Mouse (Mus musculus): ENCODE data around the gene Ctdsp1. TPM values are rescaled to one million over a fixed set of nuclear protein-coding genes. Genes with fewer than 3 reads are reported as not detected.
"Not testable (repeated sequence)": the region's sequence is repeated elsewhere in the genome, so short reads cannot be mapped to it uniquely, and the experiment has no call there.

Ctdsp1 gene
- total RNA-seq, 2 experiments from 2014 or later, result 22.8 to 30.7 TPM

DNA sequence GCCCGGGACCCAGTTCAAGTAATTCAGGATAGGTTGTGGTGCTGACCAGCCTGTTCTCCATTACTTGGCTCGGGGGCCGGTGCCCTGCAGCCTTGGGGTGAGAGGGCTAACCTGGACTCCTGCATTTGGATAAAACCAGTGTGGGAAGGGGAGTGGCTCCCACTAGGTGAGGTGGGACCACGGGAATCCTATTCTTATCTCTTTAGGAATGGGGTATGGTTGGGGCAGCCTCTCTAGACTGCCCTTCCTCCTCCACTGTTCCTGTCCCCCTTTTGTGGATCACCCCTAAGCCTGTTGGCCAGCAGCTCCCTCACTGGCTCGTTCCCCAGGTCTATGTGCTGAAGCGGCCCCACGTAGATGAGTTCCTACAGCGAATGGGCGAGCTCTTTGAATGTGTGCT, 3.0 kb downstream of the Ctdsp1 start:
- no peak for ATAC-seq (replicated peaks; ENCODE audit: low FRiP score, poor library complexity, severe bottlenecking)

DNA sequence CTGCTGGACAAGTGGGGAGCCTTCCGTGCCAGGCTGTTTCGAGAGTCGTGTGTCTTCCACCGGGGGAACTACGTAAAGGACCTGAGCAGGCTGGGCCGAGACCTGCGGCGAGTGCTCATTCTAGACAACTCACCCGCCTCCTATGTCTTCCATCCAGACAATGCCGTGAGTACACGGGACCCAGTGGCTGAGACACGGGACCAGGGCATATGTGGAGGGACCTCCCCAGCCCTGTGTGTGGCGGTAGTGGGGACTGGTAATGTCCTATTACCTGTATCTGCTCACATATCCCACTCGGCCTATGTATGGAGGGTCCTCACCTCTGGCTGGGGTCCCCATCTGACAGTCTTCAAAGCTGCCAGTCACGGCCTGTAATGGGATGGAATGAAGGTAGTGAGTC, 3.5 kb downstream of the Ctdsp1 start:
- ATAC-seq (replicated peaks; ENCODE audit: low FRiP score, poor library complexity, severe bottlenecking), result no peak

DNA sequence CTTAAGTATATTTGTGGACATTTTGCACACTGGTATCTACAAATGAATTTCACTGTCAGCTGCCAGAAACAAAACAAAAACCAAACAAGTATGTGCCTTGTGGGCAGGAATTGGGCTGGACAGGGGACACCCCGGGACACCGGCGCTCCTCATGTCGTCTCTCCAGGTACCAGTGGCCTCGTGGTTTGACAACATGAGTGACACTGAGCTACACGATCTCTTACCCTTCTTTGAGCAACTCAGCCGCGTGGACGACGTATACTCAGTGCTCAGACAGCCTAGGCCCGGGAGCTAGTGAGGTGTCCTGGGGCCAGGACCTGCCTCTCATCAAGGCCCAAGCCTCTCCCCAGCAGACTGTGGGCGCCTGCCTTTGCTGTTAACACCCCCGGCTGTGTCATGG, 4.0 kb downstream of the Ctdsp1 start:
- no peak for ATAC-seq (replicated peaks; ENCODE audit: low FRiP score, poor library complexity, severe bottlenecking)

DNA sequence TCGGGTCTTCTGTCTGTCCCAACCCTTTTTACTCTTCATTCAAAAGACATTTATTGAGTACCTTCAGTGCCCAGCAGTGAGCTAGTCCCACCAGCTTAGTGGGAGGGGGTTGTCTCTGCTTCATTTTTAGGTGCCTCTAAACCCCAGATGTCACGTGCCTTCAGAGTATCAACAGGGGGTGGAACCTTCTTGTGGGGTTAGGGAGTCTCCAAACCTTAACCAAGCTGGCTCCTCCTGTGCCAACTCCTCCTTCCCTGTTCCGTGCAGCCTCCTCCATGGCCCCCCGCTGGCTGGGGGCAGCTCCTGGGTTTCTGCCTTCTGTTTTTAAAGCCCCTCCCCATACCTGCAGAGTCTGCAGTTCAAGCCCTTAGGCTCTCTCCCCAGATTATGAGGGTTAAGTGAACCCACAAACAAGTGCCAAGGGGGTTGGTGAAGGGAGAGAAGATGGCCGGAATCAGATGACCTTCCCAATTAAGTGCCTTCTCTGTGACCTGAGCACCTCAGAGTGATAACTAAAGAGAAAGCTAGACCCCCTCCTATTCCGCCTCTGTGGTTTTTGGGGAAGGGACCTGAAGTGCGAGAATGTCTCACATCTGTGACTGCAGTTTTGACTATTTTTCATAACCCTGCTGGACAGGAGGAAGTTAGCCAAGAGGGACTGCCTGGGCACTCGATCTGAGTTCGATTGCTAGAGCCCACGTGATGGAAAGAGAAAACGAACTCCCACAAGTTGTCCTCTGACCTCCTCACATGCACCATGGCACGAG, 5.3 kb downstream of the Ctdsp1 start:
- ATAC-seq (replicated peaks; ENCODE audit: low FRiP score, poor library complexity, severe bottlenecking), result not testable (repeated sequence)

DNA sequence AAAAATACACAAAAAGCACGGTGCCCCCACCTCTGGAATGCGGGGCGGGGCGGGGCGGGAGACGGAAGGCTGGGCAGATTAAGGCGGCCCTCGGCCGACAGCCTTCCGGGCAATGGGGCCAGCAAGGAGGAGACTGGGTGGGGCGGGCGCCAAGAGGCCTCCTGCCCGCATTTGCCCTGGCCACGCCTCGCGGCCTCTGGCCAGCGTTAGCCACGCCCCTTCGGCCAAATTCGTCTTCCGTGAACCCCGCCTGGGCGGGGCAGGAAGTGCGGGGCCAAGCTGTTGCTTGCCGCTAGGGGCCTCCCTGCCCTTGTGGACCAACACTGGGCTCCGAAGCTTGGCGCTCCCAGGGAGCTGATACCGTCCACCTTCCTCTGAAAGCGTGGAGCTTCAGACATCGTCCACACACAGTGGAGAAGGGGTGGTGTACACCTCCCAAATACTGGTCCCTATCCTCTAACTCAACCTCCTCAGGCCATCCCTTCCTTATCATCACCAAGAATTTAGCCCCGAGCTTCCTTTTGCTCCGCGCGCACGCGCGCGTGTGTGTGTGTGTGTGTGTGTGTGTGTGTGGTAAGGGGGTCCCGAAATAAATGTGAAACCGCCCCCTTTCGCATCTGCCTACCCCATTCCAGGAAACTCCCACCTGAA, 6.1 kb downstream of the Ctdsp1 start:
- peak; percentile 90 for ATAC-seq (replicated peaks; ENCODE audit: low FRiP score, poor library complexity, severe bottlenecking)

DNA sequence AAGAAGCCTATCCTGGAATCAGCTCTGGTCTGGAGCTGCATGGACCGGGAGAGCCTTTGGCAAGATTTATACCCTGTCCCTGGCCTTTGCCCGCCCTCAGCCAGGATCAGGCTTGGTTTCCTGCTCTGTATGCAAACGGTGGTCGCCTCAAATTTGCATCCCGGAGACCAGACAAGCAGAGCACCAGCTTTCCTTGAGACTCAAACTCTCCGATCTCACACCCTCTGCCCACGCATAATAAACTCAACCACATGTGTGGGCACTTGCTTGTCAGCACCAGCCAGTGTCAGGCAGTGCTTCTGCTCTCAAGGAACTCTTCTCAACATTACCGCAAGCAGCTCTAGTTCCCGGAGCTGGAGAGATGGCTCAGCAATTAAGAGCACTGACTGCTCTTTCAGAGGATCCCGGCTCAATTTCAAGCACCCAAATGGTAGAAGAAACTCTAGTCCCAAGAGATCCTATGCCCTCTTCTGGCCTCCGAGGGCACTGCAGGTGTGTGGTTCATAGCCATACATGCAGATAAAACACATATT, 6.7 kb downstream of the Ctdsp1 start:
- peak; percentile 40 for ATAC-seq (replicated peaks; ENCODE audit: low FRiP score, poor library complexity, severe bottlenecking)

DNA sequence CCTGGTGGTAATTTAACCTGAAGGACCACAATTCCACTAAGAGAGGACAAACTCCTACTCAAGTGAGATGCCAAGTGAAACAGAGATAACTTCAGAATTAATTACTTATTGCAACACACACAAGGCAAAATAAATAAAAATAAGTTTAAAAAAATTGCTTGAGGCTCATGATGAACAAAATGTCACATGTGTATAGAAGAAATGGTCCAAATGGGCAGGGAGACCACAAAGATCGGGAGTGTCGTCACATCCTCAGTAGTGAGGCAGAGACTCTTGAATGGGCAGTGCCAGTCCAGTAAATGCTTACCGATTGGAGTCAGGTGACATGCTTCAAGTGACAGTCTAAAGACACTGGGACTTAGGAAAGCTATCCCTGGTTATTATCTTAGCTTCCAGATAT, 9.2 kb downstream of the Ctdsp1 start:
- ATAC-seq (replicated peaks; ENCODE audit: low FRiP score, poor library complexity, severe bottlenecking), result no peak

DNA sequence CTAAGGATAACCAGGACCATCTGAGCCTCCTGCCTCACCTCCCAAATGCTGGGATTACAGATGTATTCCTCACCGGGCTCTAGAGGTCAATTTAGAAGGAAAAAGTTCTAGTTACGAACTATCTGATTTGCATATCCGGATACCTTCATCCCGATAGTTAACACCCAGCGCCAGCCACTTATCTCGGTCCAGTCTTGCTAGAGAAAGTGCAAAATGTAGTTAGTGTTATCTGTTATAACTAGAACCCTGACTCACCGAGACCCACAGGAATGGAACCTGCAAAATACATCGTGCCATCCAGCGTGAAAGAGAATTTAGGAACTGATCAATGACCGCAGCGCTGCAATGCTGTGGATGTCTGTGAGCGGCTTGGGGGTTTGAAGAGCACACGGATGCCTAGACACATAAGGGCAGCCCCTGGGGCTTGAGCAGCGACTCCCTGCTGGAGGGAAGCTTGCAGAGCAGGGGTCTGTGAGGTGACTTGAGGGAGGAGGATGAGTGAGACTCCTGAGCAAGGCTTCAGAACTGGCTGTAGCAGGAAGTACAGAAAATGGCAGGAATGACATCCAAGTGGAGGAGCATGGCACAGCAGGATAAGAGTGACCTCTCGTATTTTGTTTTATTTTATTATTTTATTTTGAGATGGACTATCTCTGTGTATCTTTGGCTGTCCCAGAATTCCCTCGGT, 9.8 kb downstream of the Ctdsp1 start:
- no peak for ATAC-seq (replicated peaks; ENCODE audit: low FRiP score, poor library complexity, severe bottlenecking)

DNA sequence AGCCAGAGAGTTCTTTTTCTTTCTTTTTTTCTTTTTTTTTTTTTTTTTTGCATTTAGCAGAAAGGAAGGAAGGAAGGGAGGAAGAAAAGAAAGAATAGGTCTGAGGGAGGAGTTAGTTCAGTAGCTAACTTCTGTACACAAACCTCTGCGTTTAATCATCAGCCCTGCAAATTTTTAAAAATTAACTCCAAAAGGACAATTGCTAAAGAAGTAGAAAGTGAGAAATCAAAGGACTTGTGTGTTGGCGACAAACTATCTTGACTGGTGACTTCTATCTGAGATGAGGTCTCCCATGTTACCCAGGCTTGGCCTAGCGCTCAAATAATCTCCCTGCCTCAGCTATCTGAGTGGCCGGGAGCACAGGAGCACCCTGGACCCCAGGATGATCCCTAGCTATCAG, 12.9 kb downstream of the Ctdsp1 start:
- ATAC-seq (replicated peaks; ENCODE audit: low FRiP score, poor library complexity, severe bottlenecking), result no peak

DNA sequence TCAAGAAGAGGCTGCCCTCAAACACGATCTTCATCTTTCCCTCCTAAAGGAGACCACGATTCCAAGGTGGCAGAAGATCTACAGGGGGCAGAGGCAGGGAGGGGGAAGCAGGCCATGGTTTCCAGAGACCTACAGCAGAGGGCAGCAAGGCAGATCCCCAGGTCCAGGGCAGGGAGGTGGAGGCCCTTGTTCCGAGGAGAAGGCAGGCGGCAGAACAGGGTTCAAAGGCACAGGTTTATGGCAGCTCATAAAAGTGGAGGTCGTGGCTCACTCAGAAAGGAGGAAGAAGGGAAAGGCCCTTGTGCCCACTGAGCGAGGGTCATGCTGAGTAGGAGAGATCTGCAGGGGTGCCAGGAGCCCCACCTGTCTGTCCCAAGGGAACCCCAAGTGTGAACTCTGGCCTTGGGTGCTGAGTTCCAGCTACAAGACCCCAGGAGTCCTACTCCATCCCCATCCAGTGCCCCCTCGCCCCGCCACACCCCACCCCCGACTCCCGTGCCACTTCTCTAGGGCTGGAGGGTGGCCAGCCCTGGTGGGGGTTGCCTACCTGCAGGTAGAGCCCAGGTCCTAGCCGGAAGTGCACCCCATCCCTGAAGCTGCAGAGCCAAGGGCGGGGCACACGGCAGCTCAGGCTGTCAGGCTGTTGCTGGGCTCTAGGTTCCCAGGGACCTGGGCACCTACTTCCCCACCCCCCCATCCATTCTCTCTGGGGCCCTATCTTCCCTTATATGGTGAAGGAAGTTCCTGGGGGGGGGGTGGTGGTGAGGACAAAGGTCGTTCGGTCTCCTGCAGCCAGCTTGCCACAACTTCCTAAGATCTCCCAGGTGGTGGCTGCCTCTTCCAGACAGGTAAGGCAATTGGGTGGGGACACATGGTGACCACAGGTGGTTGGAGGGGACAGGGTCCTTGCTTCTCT, 17.5 kb downstream of the Ctdsp1 start, which contains the start of gene Vil1:
TSS of gene Vil1 (plus strand) at position 788 of the 916 bp plus-strand sequence.
- no peak for ATAC-seq (replicated peaks; ENCODE audit: low FRiP score, poor library complexity, severe bottlenecking)

DNA sequence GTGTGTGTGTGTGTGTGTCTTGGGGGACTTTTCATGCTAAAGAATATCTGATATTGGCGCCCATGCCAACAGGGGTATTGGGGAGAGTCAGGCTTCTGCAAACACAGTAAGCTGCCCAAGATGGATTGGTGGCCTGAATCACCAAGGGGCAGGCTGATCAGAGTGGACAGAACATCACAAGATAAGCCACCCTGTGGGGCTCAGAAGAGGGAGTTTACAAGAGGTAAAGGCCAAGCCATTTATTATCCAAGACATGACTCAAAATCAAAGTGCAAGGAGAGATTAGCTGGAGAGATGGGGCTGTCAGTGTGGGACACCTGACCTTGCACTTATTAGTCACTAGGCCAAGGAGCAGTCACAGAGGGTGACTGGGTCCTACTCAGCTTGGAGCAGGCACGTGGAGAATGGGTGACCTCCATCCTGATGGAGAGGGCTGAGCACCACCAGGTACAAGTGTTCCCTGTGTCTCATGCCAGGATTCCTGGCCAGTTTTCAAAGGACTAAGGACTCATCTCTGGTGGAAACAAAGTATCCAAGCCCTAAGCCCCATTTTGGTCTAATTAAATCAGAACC, 20.5 kb downstream of the Ctdsp1 start:
- ATAC-seq (replicated peaks; ENCODE audit: low FRiP score, poor library complexity, severe bottlenecking), result no peak

DNA sequence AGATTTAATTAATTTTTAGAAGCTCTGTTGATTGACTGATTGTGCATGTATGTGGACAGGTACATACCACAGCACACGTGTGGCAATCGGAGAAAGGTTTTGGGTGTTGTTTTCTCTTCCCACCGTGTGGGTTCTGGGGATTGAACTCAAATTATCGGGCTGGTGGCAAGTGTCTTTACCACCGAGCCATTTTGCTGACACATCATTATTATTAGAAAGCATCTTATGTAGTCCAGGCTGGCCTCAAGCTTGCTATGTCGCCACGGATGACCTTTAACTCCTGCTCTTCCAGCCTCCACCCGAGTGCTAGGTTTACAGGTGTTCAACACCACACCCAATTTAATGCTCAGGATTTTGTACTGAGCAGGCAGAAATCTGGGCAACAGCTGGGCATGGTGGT, 21.4 kb downstream of the Ctdsp1 start:
- ATAC-seq (replicated peaks; ENCODE audit: low FRiP score, poor library complexity, severe bottlenecking), result no peak

DNA sequence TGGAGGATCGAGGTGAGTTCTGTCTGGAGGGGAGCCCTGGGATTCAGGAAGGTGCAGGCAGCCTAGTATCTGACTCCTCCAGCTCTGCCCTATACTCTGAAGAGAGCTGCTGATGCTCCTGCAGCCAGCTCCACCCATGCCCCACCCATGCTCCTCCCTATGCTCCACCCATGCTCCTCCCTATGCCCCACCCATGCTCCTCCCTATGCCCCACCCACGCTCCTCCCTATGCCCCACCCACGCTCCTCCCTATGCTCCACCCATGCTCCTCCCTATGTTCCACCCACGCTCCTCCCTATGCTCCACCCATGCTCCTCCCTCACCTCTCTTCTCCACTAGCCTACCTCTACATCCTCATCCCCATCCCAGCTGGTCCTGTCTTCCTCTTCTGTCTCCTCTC, 23.8 kb downstream of the Ctdsp1 start:
- no peak for ATAC-seq (replicated peaks; ENCODE audit: low FRiP score, poor library complexity, severe bottlenecking)

DNA sequence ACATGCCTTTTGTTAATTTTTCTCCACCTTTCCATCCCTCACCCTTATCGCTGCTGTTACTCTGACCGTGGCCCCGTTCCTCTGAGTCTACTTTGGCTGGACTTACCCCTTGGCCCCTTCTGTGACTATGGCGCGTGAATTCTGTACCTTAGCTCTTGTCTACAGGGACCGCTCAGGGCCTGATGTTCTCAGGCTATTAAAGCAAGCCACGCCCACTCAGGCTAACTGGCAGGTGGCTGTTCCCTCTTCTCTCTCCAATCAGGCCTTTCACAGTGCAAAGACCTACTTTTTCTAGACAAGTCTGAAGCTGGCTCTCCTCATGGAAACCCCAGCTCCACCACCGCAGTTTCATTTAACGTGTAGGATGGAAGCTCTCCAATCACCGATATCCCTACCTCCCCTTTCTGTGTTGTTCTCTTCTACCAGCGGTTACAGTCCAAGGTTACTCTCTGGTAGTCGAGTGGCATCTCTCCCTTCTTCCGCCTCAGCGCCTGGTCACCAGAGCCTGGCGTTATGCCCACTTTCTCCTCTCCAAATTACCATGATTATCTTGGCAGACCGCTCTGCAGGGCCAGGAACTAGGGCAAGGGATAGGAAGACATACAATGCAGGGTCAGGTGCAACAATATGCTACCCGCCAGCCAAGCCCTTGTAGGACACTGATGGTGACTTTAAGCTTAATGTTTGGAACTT, 27.6 kb downstream of the Ctdsp1 start:
- no peak for ATAC-seq (replicated peaks; ENCODE audit: low FRiP score, poor library complexity, severe bottlenecking)

DNA sequence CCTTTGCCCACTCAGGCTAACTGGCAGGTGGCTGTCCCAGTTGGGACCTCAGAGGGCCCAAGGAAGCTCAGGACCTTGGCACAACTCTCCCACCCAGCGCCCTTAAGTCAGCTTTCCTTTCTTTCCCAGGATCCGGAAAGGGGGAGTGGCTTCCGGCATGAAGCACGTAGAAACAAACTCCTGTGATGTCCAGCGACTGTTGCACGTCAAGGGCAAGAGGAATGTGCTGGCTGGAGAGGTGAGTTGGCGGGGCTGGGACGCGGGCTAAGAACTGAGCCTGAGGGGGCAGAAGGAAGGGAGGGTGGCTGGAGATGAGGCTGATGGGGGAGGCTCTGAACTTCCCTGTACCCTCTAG, 28.1 kb downstream of the Ctdsp1 start:
- ATAC-seq (replicated peaks; ENCODE audit: low FRiP score, poor library complexity, severe bottlenecking), result no peak

DNA sequence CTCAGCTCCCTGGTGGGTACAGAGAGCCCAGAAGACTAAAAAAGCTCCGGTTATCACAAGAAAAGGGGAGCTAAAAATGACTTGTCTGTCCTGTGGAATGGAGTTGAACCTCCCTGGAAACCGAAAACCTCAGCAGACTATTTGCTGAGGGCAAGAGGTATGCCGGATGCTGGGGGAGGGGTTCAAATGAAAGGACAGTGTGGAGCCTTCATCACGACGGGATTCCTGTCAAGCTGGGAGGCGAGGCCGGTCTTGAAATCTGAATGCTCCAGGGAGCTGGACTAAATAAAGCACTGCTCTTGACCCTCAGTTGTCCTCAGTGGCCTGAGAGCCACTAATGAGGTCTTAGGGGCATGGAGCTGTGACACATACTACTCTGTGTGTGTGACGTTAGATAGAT, 31.8 kb downstream of the Ctdsp1 start:
- no peak for ATAC-seq (replicated peaks; ENCODE audit: low FRiP score, poor library complexity, severe bottlenecking)

DNA sequence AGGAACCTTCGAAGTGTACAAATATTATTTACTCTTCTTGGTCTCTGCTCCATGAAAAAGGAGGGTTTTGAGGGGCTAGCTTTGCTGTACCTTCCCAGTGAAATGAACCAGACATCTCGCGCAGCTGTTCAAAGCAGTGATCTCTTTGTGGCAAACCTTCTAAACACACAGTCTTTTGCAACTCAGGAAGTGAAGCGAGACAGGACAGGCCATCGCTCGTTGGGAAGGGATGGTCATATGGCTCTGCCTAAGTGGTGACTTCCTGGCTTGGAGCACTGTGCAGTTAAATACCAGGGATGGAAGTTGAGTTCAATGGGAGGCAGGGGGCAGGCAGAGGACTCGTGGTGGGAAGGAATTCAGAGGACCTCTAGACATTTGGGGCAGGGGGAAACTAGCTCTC, 34.5 kb downstream of the Ctdsp1 start:
- ATAC-seq (replicated peaks; ENCODE audit: low FRiP score, poor library complexity, severe bottlenecking), result no peak

DNA sequence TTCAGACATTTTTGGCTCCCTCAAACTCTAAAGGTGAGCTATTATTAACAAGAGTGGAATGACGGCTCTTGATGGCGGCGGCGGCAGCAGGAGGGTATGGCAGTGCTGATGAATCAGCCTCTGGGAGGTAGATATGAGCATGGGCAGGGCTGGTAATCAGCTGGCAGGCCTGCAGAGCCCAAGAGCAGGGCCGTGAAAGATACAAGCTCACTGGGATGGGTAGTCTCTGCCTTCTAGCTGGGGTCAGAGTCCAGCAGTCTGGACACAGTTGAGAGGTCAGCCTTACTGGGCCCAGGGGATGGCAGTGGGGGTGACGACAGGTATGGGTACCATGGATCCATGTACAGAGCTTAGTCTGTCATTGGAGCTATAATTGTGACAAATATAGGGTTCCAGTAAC, 41.9 kb downstream of the Ctdsp1 start:
- 0 out of 2 replicates have a peak, but pooled peaks have one; percentile 37 for ATAC-seq (replicated peaks; ENCODE audit: low FRiP score, poor library complexity, severe bottlenecking)

DNA sequence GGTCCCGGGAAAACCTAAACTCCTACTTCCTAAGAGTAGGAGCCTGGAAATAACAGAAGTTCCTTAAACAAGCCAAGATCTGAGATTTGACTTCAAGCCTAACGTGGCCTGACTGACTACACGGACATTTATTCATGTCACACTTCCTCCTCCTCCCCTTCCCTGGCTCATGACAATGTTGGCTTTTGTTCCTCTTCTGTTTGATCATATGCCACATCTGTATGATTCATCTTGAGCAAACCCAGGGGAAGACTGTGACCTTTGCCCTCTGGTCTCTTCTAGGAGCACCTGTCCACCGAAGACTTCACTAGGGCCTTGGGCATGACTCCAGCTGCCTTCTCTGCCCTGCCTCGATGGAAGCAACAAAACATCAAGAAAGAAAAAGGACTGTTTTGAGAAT, 43.3 kb downstream of the Ctdsp1 start:
- no peak for ATAC-seq (replicated peaks; ENCODE audit: low FRiP score, poor library complexity, severe bottlenecking)

Measured in erythroblast, adult 5-6 weeks (primary cell).